Mouse (Mus musculus) lung, postnatal 4 days (tissue): ENCODE results near the gene Nsun5.
"Not testable (repeated sequence)": the region's sequence is repeated elsewhere in the genome, so short reads cannot be mapped to it uniquely, and the experiment has no call there.

ENCODE experiments used
- DNase-seq, 2 experiments: peaks; one replicate each; pipeline ENCODE4 v3.0.0; 2021

The Nsun5 gene

DNA sequence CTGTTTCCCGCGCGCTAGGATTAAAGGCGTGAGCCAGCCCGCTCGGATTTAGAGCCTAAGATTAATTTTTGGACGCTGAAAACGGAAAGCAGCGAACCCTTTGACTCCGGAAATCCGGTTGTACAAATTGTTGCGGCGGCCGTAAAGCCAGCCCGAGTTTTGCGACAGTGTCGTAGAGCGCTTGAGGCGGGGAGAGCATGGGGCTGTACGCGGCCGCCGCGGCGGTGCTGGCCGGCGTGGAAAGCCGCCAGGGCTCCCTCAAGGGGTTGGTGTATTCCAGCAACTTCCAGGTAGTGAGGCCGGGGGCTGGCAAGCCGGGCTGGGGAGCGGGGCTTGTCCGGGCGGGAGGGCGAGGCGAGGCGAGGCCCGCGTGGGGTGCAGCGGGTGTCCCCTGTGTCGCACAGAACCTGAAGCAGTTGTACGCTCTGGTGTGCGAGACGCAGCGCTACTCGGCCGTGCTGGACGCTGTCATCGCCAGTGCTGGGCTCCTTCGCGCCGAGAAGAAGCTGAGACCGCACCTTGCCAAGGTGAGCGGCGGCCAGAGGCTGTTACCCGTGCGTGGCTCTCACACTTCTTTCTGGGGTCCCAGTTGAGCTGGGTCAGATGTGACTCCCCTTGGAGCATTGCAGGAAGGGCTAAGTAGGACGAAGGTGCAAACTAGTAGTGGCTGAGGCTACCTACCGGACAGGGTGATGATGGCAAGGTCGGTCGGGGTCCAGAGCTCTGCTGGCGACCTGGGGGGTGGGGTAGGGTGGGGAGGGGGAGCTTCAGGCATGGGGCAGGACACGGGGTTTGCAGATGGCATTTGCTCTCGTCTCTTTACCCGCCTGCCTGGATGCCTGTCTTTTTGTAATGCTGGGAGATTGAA lies at the start of gene Nsun5:
Nsun5 (plus strand) TSS at position 167 of the 868 bp plus-strand sequence.
- DNase-seq, result peak; percentile 96

DNA sequence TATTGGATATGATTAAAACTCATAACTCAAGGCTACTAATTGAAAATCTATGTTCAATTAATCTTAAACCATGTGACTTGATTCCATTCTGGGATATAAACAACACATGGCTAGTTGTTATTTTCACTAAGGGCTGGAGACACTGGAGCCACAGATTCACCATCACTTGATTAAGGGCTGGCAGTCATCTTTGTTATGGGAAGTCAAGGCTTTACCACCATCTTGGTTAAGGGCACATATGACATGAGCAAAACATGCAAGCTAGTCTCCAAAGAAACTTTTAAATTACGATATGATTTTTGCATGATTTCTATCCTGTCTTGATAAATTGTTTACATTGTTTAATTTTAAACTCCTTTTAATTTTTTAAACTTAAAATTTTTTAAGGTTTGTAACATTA lies 47.6 kb upstream of the Nsun5 start:
- DNase-seq, result no peak

DNA sequence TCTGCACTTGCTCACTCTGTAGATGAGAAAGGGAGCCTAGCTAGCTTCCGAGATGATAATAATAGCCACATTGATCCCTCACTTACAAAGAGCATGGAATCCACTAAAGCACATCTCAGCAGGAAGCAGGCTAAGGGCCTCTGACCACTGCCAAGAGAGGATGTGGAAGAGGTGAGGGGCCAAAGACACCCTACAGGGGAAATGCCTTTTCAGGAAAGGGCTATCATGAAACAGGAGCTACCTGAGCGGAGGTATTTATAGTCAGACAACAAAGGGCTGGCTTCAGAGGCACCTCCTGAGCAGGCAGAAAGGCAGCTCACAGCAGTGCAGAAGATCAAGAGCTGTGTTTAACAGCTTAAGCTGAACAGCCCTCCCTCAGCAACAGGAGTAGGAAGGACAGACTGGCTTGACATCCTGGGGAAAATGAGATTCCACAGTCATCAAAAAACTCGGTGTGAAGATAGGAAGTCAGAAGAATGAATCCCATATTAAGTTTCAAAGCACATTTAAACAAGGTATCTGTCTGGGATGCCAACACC lies 43.6 kb upstream of the Nsun5 start:
- DNase-seq, result no peak

DNA sequence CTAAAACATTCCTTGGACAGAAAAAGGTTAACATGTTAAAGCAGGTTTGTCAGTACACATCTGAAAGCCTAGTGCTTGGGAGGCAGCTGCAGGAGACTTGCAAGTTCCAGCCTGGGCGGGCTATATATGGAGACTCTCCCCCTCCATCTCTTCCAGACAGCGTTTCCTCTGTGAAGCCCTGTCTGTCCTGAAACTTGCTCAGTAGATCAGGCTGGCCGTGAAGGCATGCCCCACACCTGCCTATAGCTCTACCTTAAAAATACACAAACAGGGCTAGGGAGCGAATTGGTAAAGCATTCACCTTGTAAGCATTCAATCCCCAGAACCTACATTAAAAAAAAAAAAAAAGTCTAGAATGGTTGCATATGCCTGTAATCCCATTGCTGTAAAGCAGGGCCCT lies 40.3 kb upstream of the Nsun5 start:
- no peak for DNase-seq

DNA sequence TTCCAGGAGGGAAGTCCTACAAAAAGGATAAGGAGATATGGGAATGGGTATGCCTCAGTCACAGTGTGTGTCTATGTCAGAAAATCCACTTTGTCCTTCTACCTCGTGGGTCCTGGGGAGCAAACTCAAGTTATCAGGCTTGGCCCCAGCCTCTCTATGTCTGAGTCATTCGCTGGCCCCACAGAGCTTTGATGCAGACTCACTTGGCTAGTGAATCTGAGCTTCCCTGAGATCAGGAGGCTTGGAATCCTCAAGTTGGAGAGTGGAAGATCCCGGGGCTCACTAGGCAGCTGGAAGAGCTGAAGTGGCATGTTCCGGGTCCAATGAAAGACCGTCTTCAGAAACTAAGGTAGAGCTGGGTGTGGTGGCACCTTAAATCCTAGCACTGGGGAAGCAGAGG lies 39.6 kb upstream of the Nsun5 start:
- DNase-seq, result no peak

DNA sequence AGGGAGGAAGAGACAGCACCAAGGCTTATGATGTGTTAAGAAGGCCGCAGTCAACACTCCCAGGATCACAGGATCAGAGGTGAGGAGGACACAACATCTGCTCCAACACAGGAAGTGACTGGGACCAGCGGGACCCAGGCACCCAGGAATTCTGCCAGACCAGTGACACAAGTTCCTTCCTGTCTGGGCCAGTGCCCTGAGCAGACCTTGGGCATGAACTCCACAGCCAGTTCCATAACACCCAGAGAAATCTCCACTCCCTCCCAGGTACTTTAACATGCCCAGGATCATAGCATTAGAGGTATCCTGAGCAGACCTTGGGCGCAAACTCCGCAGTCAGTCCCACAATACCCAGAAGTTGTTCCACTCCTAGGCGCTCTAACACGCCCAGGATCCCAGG lies 38.6 kb upstream of the Nsun5 start:
- peak in 1 of 2 experiments; percentile 34 for DNase-seq

DNA sequence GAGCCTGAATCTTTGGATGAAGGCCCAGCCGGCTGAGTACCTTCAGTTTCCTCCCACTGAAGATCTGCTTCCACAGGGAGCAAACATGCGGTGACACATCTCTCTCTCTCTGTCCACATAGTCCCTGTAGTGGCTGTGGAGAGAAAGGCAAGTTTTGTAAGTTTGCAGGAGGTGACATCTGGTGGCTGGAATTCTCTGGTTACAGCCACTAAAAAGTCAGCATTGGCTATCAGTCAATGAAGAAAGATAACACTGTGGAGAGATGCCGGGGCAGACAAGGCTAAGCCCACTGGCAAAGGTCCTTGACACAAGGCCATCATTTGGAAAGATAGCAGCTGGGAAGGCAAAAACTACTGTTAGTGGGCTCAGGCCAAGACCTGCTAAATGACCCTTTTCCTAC lies 32.2 kb upstream of the Nsun5 start:
- DNase-seq, result no peak

DNA sequence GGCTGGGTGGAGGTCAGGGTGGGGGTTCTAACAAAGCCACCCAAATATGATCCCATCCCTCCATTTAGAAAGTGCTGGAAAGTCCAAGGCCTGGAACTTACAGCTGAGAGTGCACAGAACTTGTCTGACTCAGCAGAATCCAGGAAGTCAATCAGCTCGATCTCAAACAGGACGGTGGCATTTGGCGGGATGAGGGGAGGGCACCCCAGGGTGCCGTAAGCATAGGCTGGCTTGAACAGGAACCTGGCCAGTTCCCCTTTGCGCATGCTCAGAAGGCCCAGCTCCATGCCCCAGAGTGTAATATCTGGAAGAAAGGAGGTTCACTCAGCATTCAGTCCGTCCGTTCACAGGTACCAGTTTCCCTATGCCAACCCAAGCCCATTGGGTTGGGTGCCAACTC lies 23.8 kb upstream of the Nsun5 start:
- no peak for DNase-seq

DNA sequence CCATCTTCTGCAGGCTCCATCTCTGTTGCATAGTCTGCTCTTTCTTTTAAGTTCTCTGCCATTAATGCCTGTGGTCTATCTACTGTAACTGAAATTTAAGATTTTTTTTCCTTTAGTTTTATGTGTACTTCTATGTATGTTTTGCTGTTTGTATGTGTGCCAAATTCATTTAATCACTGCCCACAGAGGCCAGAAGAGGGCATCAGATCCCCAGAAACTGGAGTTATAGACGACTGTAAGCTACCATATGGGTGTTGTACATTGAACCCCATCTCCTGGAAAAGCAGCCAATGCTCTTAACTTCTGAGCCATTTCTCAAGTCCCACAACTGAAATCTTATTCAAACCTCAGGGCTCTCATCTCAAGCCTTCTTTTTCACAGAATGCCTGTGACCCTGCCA lies 23.3 kb upstream of the Nsun5 start:
- no peak for DNase-seq

DNA sequence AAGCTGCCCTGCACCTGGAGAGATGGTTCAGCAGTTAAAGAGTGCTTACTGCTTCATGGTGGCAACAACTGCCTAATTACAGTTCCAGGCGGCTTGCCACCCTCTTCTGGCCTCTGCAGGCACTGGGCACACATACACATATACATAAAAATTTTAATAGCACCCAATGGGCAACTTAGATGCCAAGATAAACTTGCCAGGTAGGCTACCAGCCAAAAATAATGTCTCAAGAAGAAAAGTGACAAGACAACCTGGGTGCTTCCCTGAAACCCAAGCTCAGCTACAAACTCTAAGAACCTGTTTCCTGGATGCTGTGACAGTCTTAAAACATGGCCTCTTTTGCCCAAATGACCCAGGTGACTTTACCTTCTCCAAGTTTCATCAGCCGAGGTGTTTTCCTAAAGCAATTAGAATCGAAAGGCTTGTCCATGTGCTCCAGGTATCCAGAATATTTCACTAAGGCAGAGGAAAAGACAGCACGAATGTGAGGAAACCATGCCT lies 22.2 kb upstream of the Nsun5 start:
- DNase-seq, result peak in 1 of 2 experiments; percentile 2

DNA sequence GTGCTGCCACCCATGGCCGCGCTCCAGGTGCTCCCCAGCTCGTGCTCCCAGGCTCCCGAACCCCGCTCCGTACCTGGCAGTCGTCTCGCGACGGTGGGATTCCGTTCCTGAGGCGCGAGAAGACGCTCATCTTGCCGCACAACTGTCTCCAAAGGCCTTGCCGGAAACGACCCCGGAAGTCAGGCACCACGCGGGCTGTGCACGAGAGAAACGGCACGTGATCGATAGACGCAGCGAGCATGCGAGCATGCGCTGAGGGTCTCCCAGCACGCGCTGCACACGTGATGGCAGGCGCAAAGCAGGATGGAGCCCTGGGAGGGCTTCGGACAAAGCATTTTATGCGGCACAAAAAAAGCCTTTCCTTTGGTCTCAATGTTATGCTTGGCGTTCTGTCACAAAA lies 19.9 kb upstream of the Nsun5 start, which contains the start of gene Fkbp6:
Fkbp6 (minus strand) TSS at position 183 of the 400 bp plus-strand sequence.
- no peak for DNase-seq

DNA sequence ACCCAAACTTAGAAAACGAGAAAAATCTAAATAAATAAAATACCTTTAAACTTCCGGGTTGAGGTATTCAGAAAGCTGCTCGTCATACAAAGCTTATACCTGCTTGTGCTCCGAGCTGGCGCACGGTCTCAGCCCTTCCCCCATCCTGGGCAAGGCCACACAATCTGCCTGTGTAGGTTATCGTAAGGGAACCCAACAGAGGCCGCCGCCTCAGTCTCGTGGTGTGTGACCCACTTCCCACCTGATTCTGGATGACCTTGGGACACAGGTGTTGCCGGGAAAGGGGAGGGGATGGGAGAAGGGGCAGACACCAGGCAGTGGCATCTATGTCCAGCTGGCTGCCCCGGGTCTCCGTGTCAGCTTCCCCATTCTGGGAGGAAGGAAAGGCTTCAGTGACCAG lies 18.1 kb upstream of the Nsun5 start:
- no peak for DNase-seq

DNA sequence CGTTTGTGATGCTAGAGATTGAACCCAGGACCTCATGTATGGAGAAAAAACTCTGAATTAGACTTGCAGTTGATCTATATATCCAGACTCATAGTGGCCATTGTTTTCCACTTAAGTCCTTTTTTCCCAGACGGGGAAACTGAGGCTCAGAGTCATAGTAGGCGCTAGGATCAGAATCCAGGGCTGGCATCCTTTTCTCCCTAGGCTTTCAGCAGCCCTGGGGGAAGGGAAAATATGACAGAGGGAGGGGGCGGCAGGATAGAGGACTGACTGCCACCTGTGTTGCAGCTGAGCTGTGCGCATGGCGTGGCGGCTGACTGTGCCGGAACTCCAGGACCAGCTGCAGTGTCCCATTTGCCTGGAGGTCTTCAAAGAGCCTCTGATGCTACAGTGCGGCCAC lies 16.8 kb upstream of the Nsun5 start, which contains the start of gene Trim50:
Trim50 (plus strand) TSS at position 301 of the 400 bp plus-strand sequence.
- DNase-seq, result no peak

DNA sequence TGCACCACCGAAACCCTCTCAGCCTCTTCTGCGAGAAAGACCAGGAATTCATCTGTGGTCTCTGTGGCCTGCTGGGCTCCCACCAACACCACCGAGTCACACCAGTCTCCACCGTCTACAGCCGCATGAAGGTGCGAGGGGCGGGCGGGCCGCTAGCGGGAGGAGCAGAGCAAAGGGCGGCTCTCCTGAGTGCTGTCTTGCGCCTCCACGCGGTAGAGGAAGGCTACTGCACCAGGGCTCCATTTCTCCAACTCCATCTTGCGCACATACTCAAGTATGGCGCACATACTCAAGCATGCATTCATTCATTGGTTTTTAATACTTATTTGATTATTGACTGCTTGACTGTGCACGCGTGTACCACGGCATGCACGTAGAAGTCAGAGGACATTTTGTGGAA lies 16.2 kb upstream of the Nsun5 start:
- no peak for DNase-seq

DNA sequence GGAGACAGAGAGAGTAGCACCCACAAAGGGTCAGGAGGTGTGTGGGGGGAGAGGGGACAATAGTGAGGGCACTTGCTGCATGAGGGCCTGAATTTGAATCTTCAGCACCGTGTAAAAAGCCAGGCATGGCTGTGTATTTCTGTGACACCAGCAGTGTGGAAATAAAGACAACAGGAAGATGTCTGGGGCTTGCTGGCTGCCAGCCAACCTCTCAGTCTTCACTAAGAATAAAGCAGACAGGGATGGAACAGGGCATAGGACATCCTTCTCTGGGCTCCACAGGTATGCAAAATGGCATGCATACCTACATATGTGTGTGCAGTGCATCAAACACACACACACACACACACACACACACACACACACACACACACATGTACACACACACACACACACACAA lies 13.7 kb upstream of the Nsun5 start:
- no peak for DNase-seq

DNA sequence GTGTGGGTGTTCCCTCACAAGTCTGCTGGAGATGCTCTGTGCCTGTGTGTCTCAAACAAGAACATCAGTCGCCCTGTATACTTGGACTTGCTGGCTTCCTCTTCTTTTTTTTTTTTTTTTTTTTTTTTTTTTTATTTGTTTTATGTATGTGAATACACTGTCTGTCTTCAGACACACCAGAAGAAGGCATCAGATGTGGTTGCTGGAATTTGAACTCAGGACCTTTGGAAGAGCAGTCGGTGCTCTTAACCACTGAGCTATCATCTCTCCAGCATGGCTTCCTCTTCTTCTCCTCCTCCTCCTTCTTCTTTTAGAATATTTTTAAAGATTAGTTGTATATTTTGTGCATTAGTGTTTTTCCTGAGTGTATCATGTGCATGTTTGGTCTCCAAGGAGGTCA lies 12.2 kb upstream of the Nsun5 start:
- peak in 1 of 2 experiments; percentile 51 for DNase-seq

DNA sequence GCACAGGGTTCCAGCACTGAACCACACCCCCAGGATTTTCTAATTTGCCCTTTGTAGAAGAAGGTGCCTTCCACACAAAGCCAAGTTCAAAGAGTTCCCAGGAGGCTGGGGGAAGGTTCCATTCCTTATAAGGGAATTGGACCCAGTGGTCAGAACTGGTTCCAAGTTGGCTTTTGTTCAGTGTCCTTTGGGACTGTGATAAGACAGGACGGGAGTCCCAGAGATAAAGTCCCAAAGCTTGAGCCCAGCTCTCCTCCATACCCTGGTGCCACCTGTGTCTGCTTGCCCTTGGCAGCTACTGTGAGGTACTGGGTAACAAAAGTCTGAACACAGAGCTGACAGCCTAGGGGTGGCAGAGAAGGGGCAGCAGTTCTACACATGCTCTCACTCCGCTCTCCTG lies 10.0 kb upstream of the Nsun5 start:
- no peak for DNase-seq

DNA sequence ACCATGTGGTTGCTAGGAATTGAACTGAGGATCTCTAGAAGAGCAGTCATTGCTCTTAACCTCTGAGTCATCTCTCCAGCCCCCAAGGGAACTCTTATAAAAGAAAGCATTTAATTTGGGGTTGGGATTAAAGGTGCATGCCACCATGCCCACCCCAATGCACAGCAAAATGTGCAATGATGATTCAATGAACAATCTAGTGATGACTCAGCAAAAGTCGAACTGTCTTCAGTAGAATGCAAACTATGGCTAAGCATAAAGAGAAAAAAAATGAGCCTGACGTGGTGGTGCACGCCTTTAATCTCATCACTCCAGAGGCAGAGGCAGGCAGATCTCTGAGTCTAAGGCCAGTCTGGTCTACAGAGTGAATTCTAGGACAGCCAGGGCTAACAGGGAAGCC lies 7.2 kb upstream of the Nsun5 start:
- no peak for DNase-seq

DNA sequence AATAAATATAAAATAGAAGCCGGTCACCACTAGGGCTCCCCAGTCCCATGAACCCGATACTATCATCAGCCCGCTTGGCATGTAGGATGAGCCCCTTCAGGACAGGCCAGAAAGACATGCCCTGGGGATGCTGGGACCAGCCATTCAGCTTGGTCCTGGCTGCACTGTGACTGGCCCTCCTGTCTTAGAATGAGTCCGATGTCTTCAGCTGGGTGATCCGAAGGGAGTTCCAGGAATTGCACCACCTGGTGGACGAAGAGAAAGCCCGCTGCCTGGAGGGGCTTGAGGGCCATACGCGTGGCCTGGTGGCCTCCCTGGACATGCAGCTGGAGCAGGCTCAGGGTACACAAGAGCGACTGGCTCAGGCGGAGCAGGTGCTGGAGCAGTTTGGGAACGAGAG lies 6.2 kb upstream of the Nsun5 start:
- DNase-seq, result peak in 1 of 2 experiments; percentile 37

DNA sequence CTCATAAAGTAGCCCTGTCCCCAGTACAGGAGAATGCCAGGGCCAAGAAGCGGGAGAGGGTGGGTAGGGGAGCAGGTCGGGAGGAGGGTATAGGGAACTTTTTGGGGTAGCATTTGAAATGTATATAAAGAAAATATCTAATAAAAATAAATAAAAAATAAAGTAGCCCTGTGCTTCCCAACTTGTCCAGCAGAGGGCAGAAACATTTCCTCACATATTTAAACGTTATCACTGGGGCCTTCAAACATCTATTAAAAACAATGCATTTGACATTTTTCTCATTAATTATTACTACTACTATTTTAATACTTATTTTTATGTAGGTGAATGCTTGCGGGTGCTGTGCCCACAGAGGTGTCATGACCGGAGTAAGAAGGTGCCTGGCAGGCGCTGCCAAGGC lies 1.9 kb upstream of the Nsun5 start:
- no peak for DNase-seq

DNA sequence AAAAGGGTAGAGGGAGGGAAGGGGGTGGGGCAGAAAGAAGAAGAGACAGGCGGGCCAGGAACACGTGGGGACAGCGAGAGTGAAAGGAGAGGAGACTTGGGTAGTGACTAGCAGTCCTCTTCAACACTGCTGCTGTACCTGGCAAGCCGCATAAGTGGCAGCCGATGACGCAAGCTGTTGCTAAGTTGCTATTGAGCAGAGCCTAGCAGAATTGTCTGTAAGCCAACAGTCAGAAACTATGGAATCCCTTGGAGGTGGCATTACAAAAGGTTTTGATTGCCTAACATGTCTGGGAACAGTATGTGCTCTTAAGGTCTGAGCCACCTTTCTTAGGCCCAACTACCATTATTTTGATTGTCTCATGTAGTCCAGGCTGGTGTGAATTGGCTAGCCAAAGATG lies 1.4 kb upstream of the Nsun5 start:
- DNase-seq, result peak in 1 of 2 experiments; percentile 31

DNA sequence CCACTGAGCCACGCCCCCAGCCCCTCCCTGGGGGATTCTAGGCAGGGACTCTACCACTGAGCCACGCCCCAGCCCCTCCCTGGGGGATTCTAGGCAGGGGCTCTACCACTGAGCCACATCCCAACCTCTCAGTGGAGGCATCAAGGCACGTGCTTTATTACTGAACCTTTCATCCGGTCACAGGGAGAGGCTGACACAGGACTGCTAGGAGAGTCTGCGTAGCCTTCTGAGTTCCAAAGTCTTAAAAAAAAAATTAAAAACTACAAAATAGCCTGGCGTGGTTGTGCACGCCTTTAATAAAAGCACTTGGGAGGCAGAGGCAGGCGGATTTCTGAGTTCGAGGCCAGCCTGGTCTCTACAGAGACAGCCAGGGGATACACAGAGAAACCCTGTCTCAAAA lies 557 bp upstream of the Nsun5 start:
- DNase-seq, result not testable (repeated sequence)

DNA sequence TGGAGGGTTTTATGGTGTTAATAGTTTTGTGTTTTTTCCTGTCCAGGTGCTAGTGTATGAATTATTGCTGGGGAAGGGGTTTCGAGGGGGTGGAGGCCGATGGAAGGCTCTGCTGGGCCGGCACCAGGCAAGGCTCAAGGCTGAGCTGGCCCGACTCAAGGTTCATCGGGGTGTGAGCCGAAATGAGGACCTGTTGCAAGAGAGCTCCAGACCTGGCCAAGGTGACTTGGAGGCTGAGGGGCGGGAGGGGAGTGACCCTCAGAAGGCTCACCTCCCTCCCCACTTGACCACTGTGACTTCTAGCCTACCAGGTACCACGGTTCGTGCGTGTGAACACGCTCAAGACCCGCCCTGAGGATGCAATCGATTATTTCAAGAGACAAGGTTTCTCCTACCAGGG lies 1.4 kb downstream of the Nsun5 start:
- no peak for DNase-seq

DNA sequence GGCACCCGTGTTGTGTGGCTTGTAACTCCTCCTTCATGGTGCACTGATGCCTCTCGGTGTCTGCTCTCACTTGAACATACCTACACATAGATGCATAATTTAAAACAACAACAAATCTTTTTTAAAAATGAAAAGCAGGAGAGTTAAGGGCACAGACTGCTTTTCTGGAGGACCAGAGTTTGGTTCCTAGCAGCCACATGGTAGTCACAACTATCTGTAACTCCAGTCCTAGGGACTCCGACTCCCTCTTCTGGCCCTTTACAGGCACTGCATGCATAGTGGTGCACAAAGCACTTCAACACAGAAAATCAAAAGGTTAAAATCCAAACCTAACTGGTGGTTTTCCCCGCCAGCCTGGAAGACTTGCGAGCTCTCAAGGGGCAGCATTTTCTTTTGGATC lies 3.8 kb downstream of the Nsun5 start:
- DNase-seq, result no peak
